Mouse (Mus musculus) hindlimb bud, embryonic 11.5 days (tissue): ENCODE measurements around the gene Cyp2w1.
"Not testable (repeated sequence)": the region's sequence is repeated elsewhere in the genome, so short reads cannot be mapped to it uniquely, and the experiment has no call there.

ENCODE experiments used
- DNase-seq: peaks from one replicate; pipeline ENCODE4 v3.0.0-alpha.2; 2012; ENCODE audit warnings: low read depth, low spot score; ENCODE audit errors: extremely low spot score

The Cyp2w1 gene

DNA sequence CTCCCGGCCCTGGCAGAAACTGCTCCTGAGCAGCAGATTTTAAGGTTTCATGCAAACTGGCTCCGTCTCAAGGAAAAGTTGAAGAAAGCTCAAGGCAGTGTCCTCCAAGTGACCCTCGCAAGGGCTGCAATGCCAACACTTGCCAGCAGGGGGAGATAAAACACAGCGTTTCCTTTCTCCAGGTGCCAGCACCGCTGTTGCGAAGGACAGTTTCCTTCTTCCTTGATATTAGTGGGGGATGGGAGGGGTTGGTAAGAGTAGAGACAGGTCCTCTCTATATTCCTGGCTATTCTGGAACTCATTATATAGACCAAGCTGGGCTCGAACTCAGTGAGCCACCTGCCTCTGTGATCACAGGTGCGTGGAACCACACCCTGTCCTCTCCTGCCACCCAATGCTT lies 20.7 kb upstream of the Cyp2w1 start:
- peak; percentile 68 for DNase-seq

DNA sequence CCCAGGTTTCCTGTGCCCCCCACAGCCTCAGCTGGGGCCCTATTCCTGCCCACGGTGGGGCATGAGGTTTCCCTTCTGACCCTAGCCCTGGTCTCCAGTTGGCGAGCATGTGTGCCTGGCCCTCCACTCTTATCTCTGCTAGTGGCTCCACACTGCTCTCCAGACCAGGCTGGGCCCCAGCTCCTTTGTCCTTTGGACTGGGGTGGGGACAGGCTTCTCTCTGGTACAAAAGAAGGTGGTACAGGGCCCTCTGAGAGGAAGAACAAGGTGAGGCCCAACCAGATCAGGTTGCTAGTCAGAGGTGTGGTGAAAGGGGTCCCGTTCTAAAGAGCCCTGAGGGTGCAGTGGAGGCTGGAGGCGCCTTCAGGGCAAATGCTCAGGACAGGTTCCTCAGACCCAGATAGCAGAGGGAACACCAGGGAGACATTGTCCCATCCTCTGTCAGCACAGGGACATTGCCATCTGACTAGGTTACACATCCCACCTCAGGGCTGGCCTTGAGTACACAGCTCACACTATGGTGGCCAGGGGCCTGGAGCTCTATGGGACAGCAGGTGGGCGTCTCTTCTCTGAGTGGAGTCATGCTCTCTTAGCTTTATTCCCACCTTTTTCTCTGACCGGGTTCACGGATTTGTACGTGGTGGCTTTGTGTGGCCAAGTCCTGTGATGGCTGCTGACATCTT lies 19.7 kb upstream of the Cyp2w1 start:
- DNase-seq = no peak

DNA sequence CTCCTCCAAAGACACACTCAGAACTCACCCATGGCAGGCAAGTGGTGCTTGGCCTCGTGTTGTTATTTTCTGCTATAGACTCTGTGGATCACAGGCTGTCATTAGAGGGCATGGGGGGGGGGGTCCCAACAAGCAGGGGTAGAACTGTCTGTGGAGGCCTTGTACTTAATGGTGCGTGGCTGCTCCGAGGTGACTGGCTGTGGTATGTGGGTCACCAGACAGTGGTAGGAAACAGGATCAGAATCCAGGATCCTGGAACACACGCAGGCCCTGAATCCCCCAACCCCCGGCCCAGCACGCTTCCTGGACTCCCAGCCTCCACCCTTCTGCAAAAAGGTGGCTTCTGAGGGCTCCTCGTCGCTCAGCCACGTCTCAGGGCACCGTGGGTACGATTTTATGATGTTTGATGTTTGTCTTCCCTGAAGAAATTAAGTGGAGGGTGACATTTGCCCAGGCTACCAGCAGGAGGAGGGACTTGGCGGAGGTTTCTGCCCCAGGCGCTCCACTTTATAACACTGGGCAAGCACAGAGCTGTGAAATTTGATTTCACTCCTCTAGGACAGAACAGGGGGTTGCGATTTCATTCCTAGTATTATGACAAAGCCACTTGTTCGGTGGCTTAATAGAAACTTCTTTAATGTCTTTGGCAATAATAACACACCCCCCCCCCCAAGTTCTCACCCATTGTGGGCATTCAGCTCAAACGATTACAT lies 19.0 kb upstream of the Cyp2w1 start:
- DNase-seq = no peak

DNA sequence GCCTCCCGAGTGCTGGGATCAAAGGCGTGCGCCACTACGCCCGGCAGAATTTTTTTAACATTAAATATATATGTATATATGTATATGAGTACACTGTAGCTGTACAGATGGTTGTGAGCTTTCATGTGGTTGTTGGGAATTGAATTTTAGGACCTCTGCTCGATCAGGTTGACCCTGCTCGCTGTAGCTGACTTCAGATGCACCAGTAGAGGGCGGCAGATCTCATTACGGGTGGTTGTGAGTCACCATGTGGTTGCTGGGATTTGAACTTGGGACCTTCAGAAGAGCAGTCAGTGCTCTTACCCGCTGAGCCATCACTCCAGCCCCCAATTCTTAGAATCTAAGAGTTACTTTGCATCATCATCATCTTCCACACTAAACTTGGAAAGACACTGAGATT lies 18.0 kb upstream of the Cyp2w1 start:
- DNase-seq = not testable (repeated sequence)

DNA sequence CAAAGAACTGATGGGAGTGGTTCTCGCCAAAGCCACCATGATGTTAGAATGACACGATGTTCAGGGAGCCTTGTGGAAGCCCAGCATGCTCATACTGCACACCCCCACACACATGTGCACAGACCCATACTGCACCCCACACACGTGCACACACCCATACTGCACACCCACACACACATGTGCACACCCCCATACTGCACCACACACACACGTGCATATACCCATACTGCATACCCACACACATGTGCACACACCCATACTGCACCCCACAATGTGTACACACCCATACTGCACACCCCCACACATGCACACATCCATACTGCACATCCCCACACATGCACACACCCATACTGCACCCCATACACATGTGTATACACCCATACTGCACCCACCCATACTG lies 16.8 kb upstream of the Cyp2w1 start:
- DNase-seq = no peak

DNA sequence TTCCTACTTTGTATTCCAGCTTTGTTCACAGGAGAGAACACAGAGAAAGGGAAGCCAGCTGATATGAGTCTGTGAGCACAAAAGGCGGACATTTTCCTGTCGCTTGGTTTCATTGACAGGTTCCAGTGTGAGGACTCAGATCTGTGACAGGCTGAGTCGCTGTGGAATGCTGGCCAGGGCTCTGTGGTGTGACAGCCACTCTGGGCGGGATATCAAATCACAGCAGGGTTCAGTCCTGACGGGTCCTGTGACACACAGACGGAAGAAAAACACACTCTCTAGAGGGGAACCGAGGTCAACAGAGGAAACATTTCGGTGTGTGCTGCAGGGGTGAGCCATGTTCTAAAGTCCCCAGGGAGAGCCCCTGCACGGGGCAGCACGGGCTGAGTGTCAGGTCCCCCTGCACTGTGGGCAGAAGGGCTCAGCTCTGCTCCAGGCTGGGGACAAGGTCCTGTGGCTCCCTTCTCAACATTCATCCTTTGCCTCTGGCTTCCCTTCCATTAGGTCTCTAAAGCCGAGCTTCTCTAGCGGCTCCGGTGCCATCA lies 14.5 kb upstream of the Cyp2w1 start:
- no peak for DNase-seq

DNA sequence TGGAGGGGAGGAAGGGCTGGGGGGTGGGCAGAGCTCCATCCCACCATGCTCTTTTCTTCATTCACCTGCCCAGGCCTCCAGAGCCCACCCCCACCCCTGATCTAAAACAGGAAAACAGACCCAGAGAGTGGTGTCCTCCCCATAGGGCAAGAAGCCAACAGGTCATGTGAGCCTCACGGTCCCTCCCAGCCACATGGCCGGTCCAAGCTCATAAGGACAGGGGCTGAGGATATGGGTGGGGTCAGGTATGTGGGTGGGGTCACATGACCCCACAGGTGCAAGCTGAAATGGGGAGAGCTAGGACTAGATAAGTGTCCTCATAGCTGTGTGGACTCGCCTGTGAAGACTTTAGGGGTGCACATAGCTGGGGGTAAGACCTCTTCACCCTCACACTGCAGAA lies 14.0 kb upstream of the Cyp2w1 start:
- DNase-seq = no peak

DNA sequence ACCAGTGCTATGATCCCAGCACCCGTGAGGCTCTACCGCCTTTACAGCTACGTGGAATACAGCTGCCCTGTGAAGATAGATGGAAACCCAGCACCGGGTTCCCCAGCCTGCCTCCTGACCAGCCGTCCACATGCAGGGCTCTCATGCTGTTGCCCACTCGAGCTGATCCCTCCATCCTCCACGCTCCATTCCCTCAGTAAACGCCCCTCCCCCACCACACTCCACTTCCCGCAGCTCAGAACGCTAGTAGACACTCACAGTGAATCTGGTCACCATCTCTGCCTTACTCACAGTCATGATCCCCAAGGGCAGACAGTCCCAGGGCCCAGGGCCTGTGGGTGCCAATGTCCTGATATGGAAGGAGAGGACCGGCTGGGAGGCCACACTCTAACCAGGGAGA lies 13.5 kb upstream of the Cyp2w1 start:
- DNase-seq = no peak

DNA sequence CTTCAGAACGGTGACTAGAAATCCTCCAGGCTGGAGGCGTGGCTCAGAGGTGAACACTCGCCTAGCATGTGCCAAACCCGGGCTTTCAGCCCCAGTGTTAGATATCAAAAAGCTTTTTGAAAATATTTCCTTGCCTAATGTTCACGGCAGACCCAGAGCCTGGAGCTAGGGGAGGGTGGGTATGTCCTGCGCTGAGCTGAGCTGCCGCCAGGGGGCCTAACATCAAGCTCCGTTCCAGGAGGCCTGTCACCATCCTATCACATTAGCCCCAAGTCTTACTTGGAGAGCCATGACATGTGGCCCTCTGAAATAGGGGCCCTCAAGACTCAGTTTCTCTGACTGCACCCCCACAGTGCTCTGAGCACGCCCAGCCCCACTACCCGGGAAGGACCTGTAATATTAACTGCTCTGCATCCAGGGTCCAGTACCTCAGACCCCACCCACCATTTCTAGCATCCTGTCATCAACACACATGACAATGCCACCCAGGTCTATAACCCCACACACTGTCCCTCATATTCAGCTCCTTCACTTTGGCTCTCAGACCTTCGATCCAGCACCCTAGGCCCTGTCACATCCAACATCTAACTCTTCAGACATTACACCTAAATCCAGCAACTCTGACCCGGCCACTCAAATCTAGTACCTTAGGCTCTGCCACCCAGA lies 8.3 kb upstream of the Cyp2w1 start:
- peak; percentile 64 for DNase-seq

DNA sequence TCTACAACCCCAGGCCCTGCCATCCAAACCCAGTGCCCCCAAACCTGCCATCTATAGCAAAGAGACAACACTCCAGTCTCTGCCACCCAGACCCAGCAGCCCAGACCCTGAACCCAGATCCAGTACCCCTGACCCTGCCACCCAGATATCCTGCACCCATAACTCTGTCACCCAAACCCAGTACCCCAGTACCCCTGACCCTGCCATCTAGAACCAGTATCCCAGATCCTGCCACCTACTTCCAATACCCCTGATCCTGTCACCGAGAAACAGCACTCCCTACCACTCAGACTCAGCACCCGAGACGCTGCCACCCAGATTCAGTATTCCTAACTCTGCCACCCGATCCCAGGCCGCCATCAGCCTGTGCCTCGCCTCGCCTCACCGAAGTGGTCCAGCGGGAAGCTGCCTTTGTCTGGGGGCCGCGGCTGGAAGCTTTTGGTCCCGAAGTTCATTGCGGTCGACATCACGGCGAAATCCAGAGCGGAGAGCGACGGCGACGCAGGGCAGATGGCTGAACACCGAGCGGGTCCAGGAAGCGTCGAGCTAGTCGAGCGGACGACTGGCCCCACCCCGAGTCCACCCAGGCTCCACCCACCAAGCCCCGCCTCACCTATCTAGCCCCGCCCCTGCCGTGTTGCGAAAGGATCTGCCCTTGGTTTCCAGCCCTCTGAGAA lies 7.6 kb upstream of the Cyp2w1 start:
- DNase-seq = peak; percentile 62

DNA sequence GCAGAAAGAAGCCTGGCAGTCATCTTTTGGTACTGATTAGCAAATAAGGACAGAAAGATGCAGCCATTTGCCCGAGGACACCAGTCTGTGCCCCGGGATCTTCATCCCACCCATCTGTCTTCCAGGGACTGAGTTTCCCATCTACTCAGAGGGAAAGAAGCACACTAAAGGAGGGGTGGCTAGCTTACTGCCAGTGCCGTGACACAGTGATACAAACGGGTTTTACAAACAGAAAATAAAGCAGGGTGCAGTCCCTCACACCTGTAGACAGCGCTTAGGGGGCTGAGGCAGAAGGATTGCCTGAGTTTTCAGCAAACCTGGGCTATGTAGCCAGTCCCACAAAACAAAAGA lies 7.1 kb upstream of the Cyp2w1 start:
- DNase-seq = no peak

DNA sequence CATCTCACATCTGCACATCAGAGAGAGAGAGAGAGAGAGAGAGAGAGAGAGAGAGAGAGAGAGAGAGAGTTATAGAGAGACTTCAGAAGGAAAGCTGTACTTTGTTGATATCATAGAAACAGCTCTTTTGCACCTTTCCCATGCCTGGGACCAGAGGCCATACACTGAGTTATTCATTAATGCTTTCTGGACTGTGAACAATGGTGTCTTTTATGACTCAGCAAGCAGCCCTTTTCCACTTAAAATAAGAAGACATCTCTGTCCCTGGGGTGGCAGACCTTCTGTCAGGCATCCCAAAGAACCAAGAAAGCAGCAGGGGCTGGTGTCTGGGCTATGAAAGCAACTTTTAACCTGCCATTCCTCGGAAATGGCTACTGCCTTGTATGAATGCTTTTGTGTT lies 5.2 kb upstream of the Cyp2w1 start:
- DNase-seq = no peak

DNA sequence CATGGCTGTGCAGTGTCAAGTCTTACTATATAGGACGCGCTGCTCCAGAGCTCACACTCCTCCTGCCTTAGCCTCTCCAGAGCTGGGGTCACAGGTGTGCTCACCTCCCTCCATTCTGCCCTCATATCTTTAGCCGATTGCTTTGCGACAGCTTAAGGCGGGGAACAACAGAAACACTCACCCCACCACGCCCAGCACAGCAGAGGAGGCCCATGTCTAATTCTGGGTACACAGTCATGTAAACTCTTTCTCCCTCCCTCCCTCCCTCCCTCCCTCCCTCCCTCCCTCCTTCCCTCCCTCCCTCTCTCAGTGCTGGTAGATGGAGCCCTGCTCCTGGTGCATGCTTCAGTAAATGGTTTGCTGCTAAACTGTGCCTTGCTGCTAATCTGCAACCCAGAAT lies 2.7 kb upstream of the Cyp2w1 start:
- DNase-seq = no peak

DNA sequence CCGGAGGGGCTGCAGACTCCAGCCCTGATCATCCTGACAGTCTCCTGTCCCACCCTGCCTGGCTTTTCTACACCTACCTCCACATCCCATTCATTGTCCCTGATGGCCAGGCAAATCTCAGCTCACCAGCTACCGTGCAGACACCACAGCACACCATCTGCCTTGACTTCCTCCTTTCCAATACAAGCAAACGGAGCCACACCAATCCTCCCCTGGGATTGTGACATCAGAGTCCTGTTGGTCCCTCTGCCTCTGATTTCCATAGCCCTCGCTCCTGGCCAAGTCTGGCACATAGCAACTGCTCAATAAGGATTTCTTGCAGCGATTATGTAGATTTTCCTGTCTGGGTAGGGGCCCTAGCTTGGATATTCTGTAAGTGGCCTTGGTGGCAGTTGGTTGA lies 1.3 kb upstream of the Cyp2w1 start, which contains the start of gene Cox19:
Cox19 (minus strand) TSS at position 285 of the 400 bp plus-strand sequence.
- DNase-seq = no peak

DNA sequence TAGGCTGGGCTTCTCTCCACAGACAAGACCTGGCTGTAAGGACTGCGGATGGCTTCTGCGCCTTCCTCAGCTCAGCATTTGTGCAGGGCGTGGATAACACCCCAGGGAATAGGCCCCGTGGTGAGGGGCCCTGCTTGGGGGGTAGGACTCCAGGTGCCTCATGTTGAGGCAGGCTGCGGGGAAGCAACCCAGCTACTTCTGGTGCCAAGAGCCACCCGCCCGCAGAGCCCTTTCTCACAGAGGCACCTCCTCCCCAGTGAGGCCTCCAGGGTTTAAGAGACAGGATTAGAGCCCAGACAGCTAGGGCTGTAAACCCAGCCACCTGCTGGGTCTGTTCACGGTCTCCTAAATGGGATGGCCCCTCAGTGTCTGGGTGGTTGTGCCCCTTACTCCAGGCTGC lies 789 bp upstream of the Cyp2w1 start:
- DNase-seq = no peak

DNA sequence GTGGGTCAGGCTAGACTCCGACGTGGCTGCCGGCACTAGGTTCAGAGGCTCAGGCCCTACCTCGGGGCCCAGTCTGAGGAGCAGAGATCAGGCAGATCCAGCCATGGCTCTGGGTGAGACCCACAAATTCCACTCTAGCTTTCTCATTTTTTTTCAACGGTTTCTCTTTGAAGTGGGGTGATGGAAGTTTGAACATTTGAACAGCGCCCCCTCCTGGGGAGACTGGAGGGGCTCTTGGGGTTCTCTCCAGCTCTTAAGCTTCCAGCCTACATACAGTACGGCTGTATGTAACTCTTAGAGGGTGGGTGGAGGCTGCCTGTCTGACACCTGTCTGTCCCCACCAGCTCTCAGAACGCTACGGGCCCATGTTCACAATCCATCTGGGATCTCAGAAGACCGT lies 1.1 kb downstream of the Cyp2w1 start:
- no peak for DNase-seq

DNA sequence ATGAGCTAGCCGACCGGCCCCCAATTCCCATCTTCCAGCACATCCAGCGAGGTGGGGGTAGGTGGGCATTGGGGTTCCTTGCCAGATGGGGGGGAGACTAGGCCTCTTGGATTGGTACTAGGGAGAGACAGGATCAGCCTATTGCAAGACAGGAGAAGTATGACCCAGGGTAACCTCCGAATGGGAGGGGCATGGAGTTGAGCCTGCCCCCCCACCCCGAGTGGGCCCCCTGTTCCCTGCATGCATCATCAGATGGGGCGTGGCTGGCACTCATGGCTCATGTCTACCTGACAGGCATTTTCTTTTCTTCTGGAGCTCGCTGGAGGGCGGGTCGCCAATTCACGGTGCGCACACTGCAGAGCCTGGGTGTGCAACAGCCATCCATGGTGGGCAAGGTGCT lies 1.5 kb downstream of the Cyp2w1 start:
- DNase-seq = no peak

DNA sequence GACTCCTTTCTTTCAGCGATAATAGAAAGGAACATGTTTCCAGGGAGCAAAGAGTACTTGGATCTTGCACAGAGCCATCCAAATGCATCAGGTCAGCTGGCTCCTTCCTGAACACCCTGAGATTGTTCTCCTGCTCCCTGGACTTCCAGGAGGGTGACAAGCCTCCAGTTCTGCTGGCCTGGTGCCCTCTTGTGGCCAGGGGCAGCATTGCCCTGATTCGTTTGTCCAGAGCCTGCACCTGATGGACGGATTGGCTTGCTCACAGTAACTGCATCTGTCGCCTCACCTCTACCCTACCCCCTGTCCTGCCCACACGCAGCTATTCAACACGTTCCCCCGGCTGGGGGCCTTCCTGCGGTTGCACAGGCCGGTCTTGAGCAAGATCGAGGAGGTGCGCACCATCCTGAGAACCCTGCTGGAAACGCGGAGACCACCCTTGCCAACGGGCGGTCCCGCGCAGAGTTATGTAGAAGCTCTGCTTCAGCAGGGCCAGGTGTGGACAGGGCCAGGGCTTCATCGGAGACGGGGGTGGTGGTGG lies 2.9 kb downstream of the Cyp2w1 start:
- DNase-seq = no peak

DNA sequence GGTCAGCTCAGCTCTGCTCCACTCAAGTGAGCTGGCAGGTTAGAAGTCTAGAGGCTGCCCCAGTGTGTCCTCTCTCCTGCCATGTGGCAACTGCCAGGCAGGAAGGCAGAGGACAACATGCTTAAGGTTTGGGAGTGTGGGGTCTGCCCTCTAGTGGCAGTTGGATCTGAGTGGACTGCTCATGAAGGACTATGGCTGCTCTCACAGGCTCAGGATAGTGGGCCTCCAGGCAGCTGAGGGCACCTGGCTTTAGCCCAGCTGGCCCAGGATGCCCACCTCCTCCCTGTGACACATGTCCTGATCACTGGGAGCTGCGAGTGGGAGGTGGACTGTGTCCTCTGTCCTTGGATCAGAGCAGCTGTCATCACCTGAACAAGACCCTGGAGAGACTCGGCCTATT lies 6.2 kb downstream of the Cyp2w1 start:
- DNase-seq = no peak

DNA sequence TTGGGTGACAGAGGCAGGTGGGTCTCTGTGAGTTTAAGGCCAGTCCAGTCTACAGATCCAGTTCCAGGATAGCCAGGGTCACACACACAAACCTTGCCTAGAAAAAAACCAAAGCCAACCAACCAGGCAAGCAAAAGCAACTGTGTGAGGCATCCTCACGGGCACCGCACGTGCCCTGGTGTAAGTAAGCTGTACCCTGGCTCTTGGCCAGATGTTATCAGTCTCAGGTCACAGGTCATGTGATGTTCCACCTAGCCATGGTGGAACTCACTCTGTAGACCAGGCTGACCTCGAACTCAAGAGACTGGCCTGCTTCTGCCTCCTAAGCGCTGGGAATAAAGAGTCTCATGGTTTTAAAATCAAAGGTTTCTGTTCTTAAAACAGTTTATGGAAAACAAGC lies 6.8 kb downstream of the Cyp2w1 start:
- no peak for DNase-seq

DNA sequence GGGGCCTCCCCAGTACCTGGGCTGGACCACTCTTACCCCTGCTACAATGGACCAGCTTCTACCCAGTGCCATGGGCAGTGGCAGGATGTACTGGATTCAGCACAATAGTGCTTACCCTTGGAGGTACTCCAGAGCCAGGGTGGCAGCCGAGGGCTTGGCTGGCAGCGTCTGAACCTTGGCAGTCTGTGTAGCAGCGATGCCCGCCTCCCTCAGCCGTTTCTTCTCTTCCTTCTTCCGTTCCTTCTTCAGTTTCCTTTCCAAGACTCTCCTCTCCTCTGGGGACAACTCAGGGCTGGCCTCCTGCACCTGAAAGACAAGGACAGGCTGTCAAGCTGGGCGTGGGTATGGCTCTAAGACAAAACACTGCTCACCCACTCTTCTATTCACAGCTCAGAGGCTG lies 11.4 kb downstream of the Cyp2w1 start:
- DNase-seq = no peak
